Mouse (Mus musculus) kidney, postnatal 0 days (tissue): ENCODE measurements at regions not wholly inside any gene's neighbourhood (a gene's known extent, or its start where the extent isn't known, plus 50 kb on each side); places are given as distances from the start of the nearest gene placed in this dataset.

ENCODE experiments used
- ATAC-seq: fragments of 200-750 bp; cut with Nextera tagmentation; replicated peaks from 2 replicates; pipeline ENCODE4 v1.8.0; 2017; ENCODE audit warnings: low read depth, moderate number of reproducible peaks, moderate TSS enrichment, moderate library complexity; ENCODE audit not compliant: low FRiP score
- DNase-seq: peaks from one replicate; pipeline ENCODE4 v3.0.0-alpha.2; 2016; ENCODE audit warnings: low spot score
- H3K27ac ChIP-seq: fragments of 300-500 bp; sonication (generic); 2 replicates; pipeline ENCODE4 v1.5.1; 2014; ENCODE audit warnings: mild to moderate bottlenecking
- H3K27me3 ChIP-seq: fragments of 300-500 bp; sonication (generic); 2 replicates; pipeline ENCODE4 v1.6.1; 2014; ENCODE audit warnings: low read length, mixed read lengths; ENCODE audit not compliant: insufficient read depth
- H3K36me3 ChIP-seq: fragments of 300-500 bp; sonication (generic); 2 replicates; pipeline ENCODE4 v1.6.1; 2014; ENCODE audit warnings: low read length, mixed read lengths; ENCODE audit not compliant: insufficient read depth
- H3K4me1 ChIP-seq: fragments of 300-500 bp; sonication (generic); replicated peaks from 2 replicates; pipeline ENCODE4 v1.6.1; 2014; ENCODE audit warnings: antibody characterized with exemption, low read length, mixed read lengths; ENCODE audit not compliant: insufficient read depth
- H3K4me2 ChIP-seq: fragments of 300-500 bp; sonication (generic); 2 replicates; pipeline ENCODE4 v1.6.1; 2014; ENCODE audit warnings: mild to moderate bottlenecking, low read length, moderate library complexity, mixed read lengths
- H3K4me3 ChIP-seq: fragments of 300-500 bp; sonication (generic); replicated peaks from 2 replicates; pipeline ENCODE4 v1.5.1; 2014; ENCODE audit warnings: low read depth, low read length
- H3K9ac ChIP-seq: fragments of 300-500 bp; sonication (generic); 2 replicates; pipeline ENCODE4 v1.6.1; 2014; ENCODE audit warnings: low read depth, low read length
- H3K9me3 ChIP-seq: fragments of 300-500 bp; sonication (generic); replicated peaks from 2 replicates; pipeline ENCODE4 v1.6.1; 2016; ENCODE audit warnings: low read length, inconsistent platforms, mixed read lengths
- CTCF ChIP-seq: IDR thresholded peaks from 2 replicates; pipeline ENCODE4 v1.5.1; 2016; ENCODE audit warnings: antibody characterized with exemption, low read depth, mild to moderate bottlenecking, moderate library complexity
- WGBS: fragments of 180-500 bp; shearing (Covaris S2); extraction: QIAGEN DNeasy Blood & Tissue Kit; methylation state at CpG from one replicate; pipeline ENCODE4 v1.1.7; 2014; 5-methylcytosine and 5-hydroxymethylcytosine counted together

GRCm38 (mm10) chr6:147316702-147317468 is 52.9 kb upstream of the Pthlh start:
- Histone ChIP-seq H3K9ac (no peak overlapping the region), H3K27ac (no peak overlapping the region), H3K4me3 (no peak overlapping the region), H3K36me3 (no peaks in the 10 kb centered on the region), H3K4me1 (no peaks in the 10 kb centered on the region), H3K9me3 (no peaks in the 10 kb centered on the region), H3K4me2 (no peak overlapping the region), H3K27me3 (no peaks in the 10 kb centered on the region)
- no peak for TF ChIP-seq CTCF
- WGBS = 51% methylated on average over 11 of the region's 11 CpGs
- peak; percentile 80 for ATAC-seq
- DNase-seq = peak; percentile 74

GRCm38 (mm10) chr6:147316140-147316539 is 52.2 kb upstream of the Pthlh start:
- H3K27me3 ChIP-seq = no peaks in the 10 kb centered on the region
- H3K9ac ChIP-seq = no peak overlapping the region
- no peak overlapping the region for H3K4me2 ChIP-seq
- 50% methylated on average over 3 of the region's 3 CpGs for WGBS
- H3K4me3 ChIP-seq = no peak overlapping the region
- no peak overlapping the region for H3K27ac ChIP-seq
- H3K36me3 ChIP-seq = no peaks in the 10 kb centered on the region
- no peaks in the 10 kb centered on the region for H3K9me3 ChIP-seq
- H3K4me1 ChIP-seq = no peaks in the 10 kb centered on the region
- no peak for TF ChIP-seq CTCF
- DNase-seq (no peak), ATAC-seq (no peak)

- Histone ChIP-seq H3K4me3 (no peak overlapping the region), H3K27ac (no peak overlapping the region), H3K9ac (no peak overlapping the region), H3K4me1 (no peaks in the 10 kb centered on the region), H3K9me3 (no peaks in the 10 kb centered on the region), H3K27me3 (no peaks in the 10 kb centered on the region), H3K36me3 (no peaks in the 10 kb centered on the region), H3K4me2 (no peak overlapping the region)
- TF ChIP-seq CTCF = no peak
- no peak for DNase-seq
- ATAC-seq = no peak
- 93% methylated on average over 5 of the region's 5 CpGs for WGBS
Observed at GRCm38 (mm10) chr6:147315207-147315606, 51.2 kb upstream of the Pthlh start.
